Mouse (Mus musculus) embryonic facial prominence, embryonic 13.5 days (tissue): ENCODE data around the gene Trappc12. TPM values are rescaled to one million over a fixed set of nuclear protein-coding genes. Genes with fewer than 3 reads are reported as not detected.

Source experiments
- ATAC-seq: fragments of 200-750 bp; cut with Nextera tagmentation; 2 replicates; pipeline ENCODE4 v1.8.0; 2017; ENCODE audit warnings: low read depth; ENCODE audit not compliant: insufficient number of reproducible peaks, insufficient read depth, low FRiP score, low TSS enrichment
- H3K27ac ChIP-seq: fragments of 300-500 bp; sonication (generic); 2 replicates; pipeline ENCODE4 v1.5.1; 2015; ENCODE audit warnings: moderate library complexity, mild to moderate bottlenecking, inconsistent platforms
- H3K27me3 ChIP-seq: fragments of 300-500 bp; sonication (generic); 2 replicates; pipeline ENCODE4 v1.6.1; 2015; ENCODE audit warnings: mild to moderate bottlenecking, inconsistent platforms
- H3K36me3 ChIP-seq: fragments of 300-500 bp; sonication (generic); 2 replicates; pipeline ENCODE4 v1.6.1; 2015; ENCODE audit warnings: mild to moderate bottlenecking, inconsistent platforms
- H3K4me1 ChIP-seq: fragments of 300-500 bp; sonication (generic); 2 replicates; pipeline ENCODE4 v1.6.1; 2015; ENCODE audit warnings: inconsistent platforms
- H3K4me2 ChIP-seq: fragments of 300-500 bp; sonication (generic); 2 replicates; pipeline ENCODE4 v1.6.1; 2015; ENCODE audit warnings: moderate library complexity, mild to moderate bottlenecking, inconsistent platforms
- H3K4me3 ChIP-seq: fragments of 300-500 bp; sonication (generic); 2 replicates; pipeline ENCODE4 v1.5.1; 2015; ENCODE audit warnings: mild to moderate bottlenecking, inconsistent platforms
- H3K9ac ChIP-seq: fragments of 300-500 bp; sonication (generic); 2 replicates; pipeline ENCODE4 v1.6.1; 2015; ENCODE audit warnings: mild to moderate bottlenecking, inconsistent platforms
- H3K9me3 ChIP-seq: fragments of 300-500 bp; sonication (generic); 2 replicates; pipeline ENCODE4 v1.6.1; 2016; ENCODE audit warnings: inconsistent platforms
- WGBS: fragments of 180-500 bp; shearing (Covaris S2); methylation state at CpG from one replicate; pipeline ENCODE4 v1.1.7; 2015; ENCODE audit warnings: mixed read lengths; 5-methylcytosine and 5-hydroxymethylcytosine counted together
- polyA plus RNA-seq: library from polyadenylated mRNA; unstranded; fragments of >200 nt; fragmentation: Nextera tagmentation; extraction: Ambion mirVana; gene quantifications from 2 replicates; pipeline ENCODE4 v1.2.1, GENCODE M21; 2015

Trappc12 gene
- polyA plus RNA-seq, 1 experiment from 2014 or later: 47.1 TPM

- peaks cover 46% of the 10 kb centered on the region for H3K36me3 ChIP-seq
Measured at GRCm38 (mm10) chr12:28685771-28686170, 64.5 kb downstream of the Trappc12 start.

GRCm38 (mm10) chr12:28684674-28685073 is 65.6 kb downstream of the Trappc12 start:
- 91% methylated on average over 1 of the region's 1 CpGs for WGBS
- no peaks in the 10 kb centered on the region for H3K4me1 ChIP-seq
- H3K9me3 ChIP-seq: no peaks in the 10 kb centered on the region
- H3K4me3 ChIP-seq: no peak overlapping the region
- H3K4me2 ChIP-seq: no peak overlapping the region
- ATAC-seq: no peak
- H3K27me3 ChIP-seq: no peaks in the 10 kb centered on the region
- no peak overlapping the region for H3K27ac ChIP-seq
- peaks cover 42% of the 10 kb centered on the region for H3K36me3 ChIP-seq
- no peak overlapping the region for H3K9ac ChIP-seq

More at GRCm38 (mm10) chr12:28685771-28686170, 64.5 kb downstream of the Trappc12 start:
- Histone ChIP-seq H3K9me3 (no peaks in the 10 kb centered on the region), H3K4me2 (no peak overlapping the region), H3K4me3 (no peak overlapping the region), H3K4me1 (no peaks in the 10 kb centered on the region), H3K27me3 (no peaks in the 10 kb centered on the region), H3K27ac (no peak overlapping the region), H3K9ac (no peak overlapping the region)
- ATAC-seq: no peak
- WGBS: 73% methylated on average over 3 of the region's 3 CpGs

- H3K4me2 ChIP-seq: peak overlapping the region; percentile 68
- H3K4me1 ChIP-seq: peaks cover 12% of the 10 kb centered on the region
- 61% methylated on average over 5 of the region's 5 CpGs for WGBS
- peak overlapping the region; percentile 77 for H3K9ac ChIP-seq
- H3K36me3 ChIP-seq: peaks cover 29% of the 10 kb centered on the region
- no peaks in the 10 kb centered on the region for H3K9me3 ChIP-seq
- peak overlapping the region; percentile 57 for H3K4me3 ChIP-seq
- H3K27me3 ChIP-seq: no peaks in the 10 kb centered on the region
- ATAC-seq: no peak
- H3K27ac ChIP-seq: peak overlapping the region; percentile 97
Measured at GRCm38 (mm10) chr12:28675925-28676209, 74.4 kb downstream of the Trappc12 start.

GRCm38 (mm10) chr12:28675121-28675924 is 74.9 kb downstream of the Trappc12 start, which contains the start of gene Adi1:
Adi1 (plus strand) TSS chr12:28675231.
- peak; percentile 93 for ATAC-seq
- Histone ChIP-seq H3K27ac (peak within 1 kb of the TSS; percentile 97), H3K9ac (peak within 1 kb of the TSS; percentile 77), H3K4me1 (peaks cover 12% of the 10 kb centered on the region), H3K36me3 (peaks cover 25% of the 10 kb centered on the region), H3K27me3 (no peaks in the 10 kb centered on the region), H3K9me3 (no peaks in the 10 kb centered on the region), H3K4me2 (peak within 1 kb of the TSS; percentile 68), H3K4me3 (peak within 1 kb of the TSS; percentile 57)
- 3% methylated on average over 53 of the region's 53 CpGs for WGBS

- H3K4me1 ChIP-seq: peaks cover 12% of the 10 kb centered on the region
- H3K27me3 ChIP-seq: no peaks in the 10 kb centered on the region
- peak overlapping the region; percentile 57; the same call in 1 of the 2 replicates for H3K4me3 ChIP-seq
- H3K9me3 ChIP-seq: no peaks in the 10 kb centered on the region
- ATAC-seq: no peak
- H3K27ac ChIP-seq: peak overlapping the region; percentile 97; the same call in 1 of the 2 replicates
- H3K9ac ChIP-seq: 0 out of 2 replicates have a peak overlapping the region, but pooled peaks have one; percentile 77
- peak overlapping the region; percentile 68 for H3K4me2 ChIP-seq
- WGBS: 81% methylated on average over 10 of the region's 10 CpGs
- peaks cover 17% of the 10 kb centered on the region for H3K36me3 ChIP-seq
Measured at GRCm38 (mm10) chr12:28674038-28674720, 76.1 kb downstream of the Trappc12 start.

- WGBS: 15% methylated on average over 8 of the region's 8 CpGs
- Histone ChIP-seq H3K4me3 (no peak overlapping the region), H3K4me2 (no peak overlapping the region), H3K9ac (peak overlapping the region; percentile 6; the same call in 1 of the 2 replicates), H3K36me3 (peaks cover 4% of the 10 kb centered on the region; the same call in 1 of the 2 replicates), H3K9me3 (no peaks in the 10 kb centered on the region), H3K4me1 (peaks cover 10% of the 10 kb centered on the region), H3K27ac (no peak overlapping the region), H3K27me3 (no peaks in the 10 kb centered on the region)
- ATAC-seq: no peak
Measured at GRCm38 (mm10) chr12:28667287-28667686, 83.0 kb downstream of the Trappc12 start.

- H3K9ac ChIP-seq: no peak overlapping the region
Measured at GRCm38 (mm10) chr12:28666734-28667133, 83.5 kb downstream of the Trappc12 start.

GRCm38 (mm10) chr12:28662628-28663027 is 87.6 kb downstream of the Trappc12 start:
- H3K9ac ChIP-seq: no peak overlapping the region
- no peak overlapping the region for H3K4me2 ChIP-seq
- H3K27me3 ChIP-seq: no peaks in the 10 kb centered on the region

More at GRCm38 (mm10) chr12:28666734-28667133, 83.5 kb downstream of the Trappc12 start:
- no peak overlapping the region for H3K4me3 ChIP-seq
- no peak overlapping the region for H3K4me2 ChIP-seq
- peaks cover 8% of the 10 kb centered on the region; the same call in 1 of the 2 replicates for H3K36me3 ChIP-seq
- H3K27ac ChIP-seq: no peak overlapping the region
- H3K27me3 ChIP-seq: no peaks in the 10 kb centered on the region
- H3K4me1 ChIP-seq: peaks cover 10% of the 10 kb centered on the region
- H3K9me3 ChIP-seq: no peaks in the 10 kb centered on the region
- no peak for ATAC-seq
- WGBS: 67% methylated on average over 4 of the region's 4 CpGs

GRCm38 (mm10) chr12:28649141-28650110 is 100.8 kb downstream of the Trappc12 start, which contains the start of gene Rnaseh1:
Rnaseh1 (plus strand) TSS chr12:28649602.
- Histone ChIP-seq H3K36me3 (peaks cover 20% of the 10 kb centered on the region), H3K27ac (peak within 1 kb of the TSS; percentile 79), H3K9me3 (no peaks in the 10 kb centered on the region), H3K27me3 (no peaks in the 10 kb centered on the region; the same call in 1 of the 2 replicates), H3K4me1 (peaks cover 10% of the 10 kb centered on the region), H3K4me3 (peak within 1 kb of the TSS; percentile 88), H3K9ac (peak within 1 kb of the TSS; percentile 85), H3K4me2 (peak within 1 kb of the TSS; percentile 89)
- peak; percentile 88 for ATAC-seq
- WGBS: 1% methylated on average over 52 of the region's 52 CpGs

More at GRCm38 (mm10) chr12:28662628-28663027, 87.6 kb downstream of the Trappc12 start:
- Histone ChIP-seq H3K36me3 (peaks cover 45% of the 10 kb centered on the region), H3K4me3 (no peak overlapping the region), H3K4me1 (peaks cover 9% of the 10 kb centered on the region), H3K9me3 (no peaks in the 10 kb centered on the region), H3K27ac (no peak overlapping the region)
- WGBS: 80% methylated on average over 4 of the region's 4 CpGs
- no peak for ATAC-seq
